Mouse (Mus musculus): ENCODE data around the gene Fam19a2. TPM values are rescaled to one million over a fixed set of nuclear protein-coding genes. Genes with fewer than 3 reads are reported as not detected.

Fam19a2 gene
- total and polyA plus RNA-seq, 3 experiments: 0.13 to 1.0 (median 0.52) TPM

GRCm38 (mm10) chr10:123723641-123724040 is 459.8 kb downstream of the Fam19a2 start:
- DNase-seq: no peak

- no peak for DNase-seq
These were observed 484.5 kb downstream of the Fam19a2 start for GRCm38 (mm10) chr10:123748317-123748716.

DNA sequence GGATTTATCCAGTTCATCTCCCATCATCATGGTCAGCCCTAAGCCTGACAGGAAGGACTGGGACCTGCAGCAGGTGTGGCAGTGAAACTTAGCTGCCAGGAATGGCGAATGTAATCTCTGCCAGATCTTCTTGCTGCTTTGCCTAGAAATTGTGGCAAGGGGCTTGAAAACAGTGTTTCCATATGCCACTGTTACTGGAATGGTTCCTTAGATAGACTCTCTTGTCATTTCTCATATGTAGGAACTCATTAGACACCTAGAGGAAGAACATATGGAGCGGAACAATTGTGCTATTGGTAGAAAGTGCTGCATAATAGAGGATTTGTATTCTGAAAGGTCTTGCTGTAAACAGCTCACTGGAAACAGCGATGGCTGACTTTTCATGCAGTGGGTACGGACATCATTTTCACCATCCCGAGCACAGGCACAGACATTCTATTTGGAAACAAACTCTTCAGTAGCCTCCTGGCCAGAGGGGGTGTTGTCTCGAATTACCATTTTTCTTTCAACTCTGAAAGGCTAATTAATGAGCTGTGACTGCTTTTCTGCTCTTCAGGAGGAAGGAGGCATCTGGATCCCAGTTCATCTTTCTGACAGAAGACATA is 488.0 kb downstream of the Fam19a2 start:
- no peak for DNase-seq

GRCm38 (mm10) chr10:123752755-123753154 is 489.0 kb downstream of the Fam19a2 start:
- no peak for DNase-seq

GRCm38 (mm10) chr10:123753996-123754395 is 490.2 kb downstream of the Fam19a2 start:
- no peak for DNase-seq

DNA sequence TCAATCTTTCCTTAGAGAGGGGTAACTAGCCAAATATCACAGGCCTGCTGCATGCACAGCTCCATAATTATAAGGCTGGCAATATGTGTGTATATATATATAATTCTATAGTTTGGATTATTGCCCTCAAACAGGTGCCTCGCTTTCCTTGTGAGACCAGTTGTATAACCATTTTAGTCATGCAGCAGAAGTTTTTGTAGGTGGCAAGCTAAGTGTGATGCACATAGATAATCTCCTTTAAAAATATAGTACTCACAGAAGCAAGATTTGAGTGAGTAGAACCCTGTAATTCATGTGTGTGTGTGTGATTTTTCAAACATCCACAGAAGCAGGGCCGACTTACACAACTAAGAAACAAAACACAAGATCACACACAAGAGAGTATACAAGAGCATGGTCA is 525.6 kb downstream of the Fam19a2 start:
- no peak for DNase-seq

Other genes starting within 250 kb of the Fam19a2 start
- 10 to 100 TPM; 73.5 to 88.3 TPM for gene Mon2, start 187.5 kb upstream of the Fam19a2 start, total RNA-seq (2021)
- gene Mon2, start 187.5 kb upstream of the Fam19a2 start, polyA plus RNA-seq (2012; rRNA removed): 34.7 and 45.4 TPM in 2 replicates
- 100 to 1,000 TPM in 1 of 2 experiments, 10 to 100 TPM in 1; 67.7 to 105 TPM for gene Usp15, start 67.0 kb upstream of the Fam19a2 start, total RNA-seq (2021)
- 1.3 and 1.5 TPM in 2 replicates for gene Usp15, start 67.0 kb upstream of the Fam19a2 start, polyA plus RNA-seq (2012; rRNA removed)

Measured in adrenal gland, adult 2 months (tissue).